Mouse (Mus musculus): ENCODE results near the gene Farsa. TPM values are rescaled to one million over a fixed set of nuclear protein-coding genes. Genes with fewer than 3 reads are reported as not detected.

The Farsa gene
- total and polyA plus RNA-seq, 2 experiments, result 11.0 to 32.4 TPM

DNA sequence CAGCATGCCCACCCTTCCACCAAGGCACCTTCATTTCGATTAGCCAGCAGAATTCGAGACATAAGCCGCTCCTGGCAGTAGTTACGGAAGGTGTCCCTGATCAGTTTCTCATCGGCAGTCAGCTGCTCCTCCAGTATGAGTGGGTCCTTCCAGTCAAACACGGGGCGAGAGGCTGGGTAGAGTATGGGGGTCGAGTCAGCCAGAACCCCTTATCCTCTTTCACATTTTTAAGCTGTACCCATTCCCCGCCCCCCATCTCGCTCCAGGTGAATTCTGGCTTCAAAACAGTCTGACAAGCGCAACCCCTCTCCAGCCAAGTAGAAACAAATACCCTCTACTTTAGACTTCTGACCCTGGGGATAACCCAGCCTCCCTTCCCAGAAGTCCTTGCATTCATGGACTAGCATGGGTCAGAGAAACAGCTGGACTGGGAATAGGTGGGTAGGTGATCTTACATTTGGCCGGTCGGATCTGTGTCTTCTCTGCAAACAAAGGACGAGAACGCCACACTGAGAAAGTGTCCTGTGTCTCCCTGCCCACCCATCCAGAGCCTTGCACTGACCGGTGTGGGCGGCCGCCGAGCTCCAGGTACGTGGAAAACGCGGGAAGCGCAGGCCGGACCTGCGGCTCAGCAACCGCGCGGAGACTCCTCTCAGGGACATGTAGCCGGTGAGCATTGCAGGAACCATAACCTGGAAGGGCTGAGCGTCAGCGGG lies 36.4 kb downstream of the Farsa start:
- Histone ChIP-seq H3K36me3 (ENCODE audit: control insufficient read depth, insufficient read depth, low read length) (peaks cover 29% of the 10 kb centered on the region), H3K9ac (ENCODE audit: low read depth, low read length) (peak overlapping the region; percentile 91), H3K27me3 (ENCODE audit: control insufficient read depth, insufficient read depth, low read length) (no peaks in the 10 kb centered on the region), H3K79me2 (ENCODE audit: control insufficient read depth, insufficient read depth, low read length) (peaks cover 3% of the 10 kb centered on the region; the same call in 1 of the 2 replicates), H3K4me3 (ENCODE audit: insufficient read depth, low read depth, low read length) (peak overlapping the region; percentile 88), H3K27ac (replicated peaks; ENCODE audit: insufficient read depth, low read depth, low read length) (peak overlapping the region; percentile 94), H3K4me1 (ENCODE audit: control insufficient read depth, insufficient read depth, low read length) (peaks cover 9% of the 10 kb centered on the region; the same call in 1 of the 2 replicates)
- TF ChIP-seq POLR2A (IDR thresholded peaks at IDR 0.05; ENCODE audit: extremely low read depth, insufficient read depth, low read length) (no peak), CTCF (IDR thresholded peaks at IDR 0.05; ENCODE audit: low read depth, low read length) (no peak)
- DNase-seq (ENCODE audit: extremely low read depth, low read depth, low spot score), result peak; percentile 89
- WGBS, result 4% methylated on average over 31 of the region's 31 CpGs

DNA sequence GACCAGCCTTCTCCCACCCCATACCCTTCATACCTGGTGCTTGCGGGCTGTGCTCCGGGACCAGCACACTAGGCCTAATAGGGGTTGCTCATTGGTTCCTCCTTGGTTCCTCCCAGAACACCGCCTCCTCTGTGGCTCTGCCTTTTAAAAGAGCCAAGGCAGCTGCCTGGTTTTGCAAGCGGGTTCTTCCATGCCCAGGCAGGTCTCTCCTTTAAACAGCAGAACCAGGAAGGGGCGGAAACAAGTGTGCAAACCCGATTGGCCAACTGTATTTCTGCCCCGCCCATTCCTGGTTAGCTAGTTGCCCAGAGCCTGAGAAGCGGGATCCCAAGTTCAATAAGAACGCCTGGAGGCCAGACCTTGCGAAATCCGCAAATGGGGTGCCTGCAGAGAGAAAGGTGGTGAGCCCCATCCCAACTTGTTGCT lies 36.9 kb downstream of the Farsa start, which contains the start of gene Gcdh:
Gene Gcdh, minus strand, starts transcription at position 213 of the 426 bp plus-strand sequence.
- Histone ChIP-seq H3K4me3 (ENCODE audit: insufficient read depth, low read depth, low read length) (peak within 1 kb of the TSS; percentile 88), H3K27ac (replicated peaks; ENCODE audit: insufficient read depth, low read depth, low read length) (peak within 1 kb of the TSS; percentile 94), H3K36me3 (ENCODE audit: control insufficient read depth, insufficient read depth, low read length) (peaks cover 23% of the 10 kb centered on the region), H3K9ac (ENCODE audit: low read depth, low read length) (peak within 1 kb of the TSS; percentile 91), H3K27me3 (ENCODE audit: control insufficient read depth, insufficient read depth, low read length) (no peaks in the 10 kb centered on the region), H3K4me1 (ENCODE audit: control insufficient read depth, insufficient read depth, low read length) (peaks cover 9% of the 10 kb centered on the region; the same call in 1 of the 2 replicates), H3K79me2 (ENCODE audit: control insufficient read depth, insufficient read depth, low read length) (peaks cover 3% of the 10 kb centered on the region; the same call in 1 of the 2 replicates)
- 0% methylated on average over 11 of the region's 11 CpGs for WGBS
- no peak for TF ChIP-seq CTCF (IDR thresholded peaks at IDR 0.05; ENCODE audit: low read depth, low read length)
- TF ChIP-seq POLR2A (IDR thresholded peaks at IDR 0.05; ENCODE audit: extremely low read depth, insufficient read depth, low read length), result peak; percentile 96
- peak; percentile 99 for DNase-seq (ENCODE audit: extremely low read depth, low read depth, low spot score)

DNA sequence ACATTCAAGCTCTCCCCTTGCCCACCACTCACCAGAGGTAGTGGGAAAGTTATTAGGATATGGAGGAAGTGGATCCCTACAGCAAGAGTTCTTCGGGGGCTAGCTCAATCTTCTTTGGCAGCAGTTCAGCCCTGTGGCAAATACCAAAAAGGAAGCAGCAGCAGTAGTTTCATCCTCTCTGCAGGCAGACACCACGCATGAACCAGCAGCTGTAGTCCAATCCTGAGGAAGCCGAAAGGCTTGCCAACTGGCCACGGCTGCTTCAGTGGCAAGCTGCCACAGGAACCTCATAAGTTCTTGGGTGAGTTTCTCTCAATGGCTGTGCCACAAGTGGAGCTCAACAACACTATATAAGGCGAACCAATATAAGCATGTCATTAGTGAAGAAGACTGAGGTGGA lies 39.2 kb downstream of the Farsa start:
- H3K36me3 ChIP-seq (ENCODE audit: control insufficient read depth, insufficient read depth, low read length), result peaks cover 6% of the 10 kb centered on the region
- peaks cover 5% of the 10 kb centered on the region; the same call in 1 of the 2 replicates for H3K4me1 ChIP-seq (ENCODE audit: control insufficient read depth, insufficient read depth, low read length)
- H3K79me2 ChIP-seq (ENCODE audit: control insufficient read depth, insufficient read depth, low read length), result peaks cover 3% of the 10 kb centered on the region; the same call in 1 of the 2 replicates
- WGBS, result 47% methylated on average over 5 of the region's 5 CpGs
- no peak overlapping the region for H3K4me3 ChIP-seq (ENCODE audit: insufficient read depth, low read depth, low read length)
- H3K27me3 ChIP-seq (ENCODE audit: control insufficient read depth, insufficient read depth, low read length), result no peaks in the 10 kb centered on the region
- DNase-seq (ENCODE audit: extremely low read depth, low read depth, low spot score), result peak; percentile 59
- no peak overlapping the region for H3K9ac ChIP-seq (ENCODE audit: low read depth, low read length)
- TF ChIP-seq CTCF (IDR thresholded peaks at IDR 0.05; ENCODE audit: low read depth, low read length), result no peak
- no peak for TF ChIP-seq POLR2A (IDR thresholded peaks at IDR 0.05; ENCODE audit: extremely low read depth, insufficient read depth, low read length)
- no peak overlapping the region for H3K27ac ChIP-seq (replicated peaks; ENCODE audit: insufficient read depth, low read depth, low read length)

DNA sequence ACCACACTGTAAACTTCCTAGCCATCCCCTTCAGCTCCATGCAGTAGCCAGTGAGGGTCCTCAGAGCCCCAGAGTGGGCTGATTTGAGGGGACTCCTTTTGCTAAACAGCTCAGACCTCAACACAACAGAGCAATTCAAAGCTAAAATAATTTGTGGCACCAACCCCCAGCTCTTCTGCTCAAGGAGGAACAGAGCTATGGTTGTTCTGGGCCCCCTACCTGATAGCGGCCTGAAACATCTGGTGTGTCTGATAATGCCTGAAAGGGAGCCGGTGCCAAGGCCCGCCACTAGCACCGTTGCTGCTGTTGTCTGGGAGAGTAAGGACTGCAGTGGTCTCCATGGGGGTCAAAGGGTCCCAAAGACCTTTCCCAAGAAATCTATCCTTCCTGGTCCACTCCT lies 44.3 kb downstream of the Farsa start:
- no peak overlapping the region for H3K4me3 ChIP-seq (ENCODE audit: insufficient read depth, low read depth, low read length)
- TF ChIP-seq CTCF (IDR thresholded peaks at IDR 0.05; ENCODE audit: low read depth, low read length), result no peak
- TF ChIP-seq POLR2A (IDR thresholded peaks at IDR 0.05; ENCODE audit: extremely low read depth, insufficient read depth, low read length), result no peak
- H3K79me2 ChIP-seq (ENCODE audit: control insufficient read depth, insufficient read depth, low read length), result no peaks in the 10 kb centered on the region
- peaks cover 3% of the 10 kb centered on the region for H3K4me1 ChIP-seq (ENCODE audit: control insufficient read depth, insufficient read depth, low read length)
- no peak overlapping the region for H3K27ac ChIP-seq (replicated peaks; ENCODE audit: insufficient read depth, low read depth, low read length)
- H3K27me3 ChIP-seq (ENCODE audit: control insufficient read depth, insufficient read depth, low read length), result no peaks in the 10 kb centered on the region
- H3K9ac ChIP-seq (ENCODE audit: low read depth, low read length), result no peak overlapping the region
- DNase-seq (ENCODE audit: extremely low read depth, low read depth, low spot score), result no peak
- no peaks in the 10 kb centered on the region for H3K36me3 ChIP-seq (ENCODE audit: control insufficient read depth, insufficient read depth, low read length)
- 83% methylated on average over 4 of the region's 4 CpGs for WGBS

DNA sequence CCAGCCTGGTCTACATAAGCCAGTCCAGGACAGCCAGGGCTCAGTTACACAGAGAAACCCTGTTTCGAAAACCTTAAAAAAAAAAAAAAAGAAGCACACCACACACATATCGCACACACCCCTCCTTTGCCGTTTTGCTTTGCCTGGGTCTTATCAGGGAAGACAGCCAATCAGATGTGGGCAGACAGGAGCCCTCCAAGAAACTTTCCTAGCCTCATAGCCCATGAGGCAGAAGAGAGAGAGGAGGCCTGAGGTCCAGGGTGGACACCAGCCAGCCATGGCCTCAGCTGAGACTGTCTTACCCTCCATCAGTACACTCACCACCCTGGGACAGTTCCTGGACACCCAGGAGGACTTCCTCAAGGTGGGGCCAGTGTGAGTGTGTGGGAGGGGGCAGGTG lies 45.0 kb downstream of the Farsa start, which contains the start of gene Klf1:
Gene Klf1, plus strand, starts transcription at position 177 of the 400 bp plus-strand sequence.
- TF ChIP-seq CTCF (IDR thresholded peaks at IDR 0.05; ENCODE audit: low read depth, low read length) (no peak), POLR2A (IDR thresholded peaks at IDR 0.05; ENCODE audit: extremely low read depth, insufficient read depth, low read length) (no peak)
- Histone ChIP-seq H3K9ac (ENCODE audit: low read depth, low read length) (peak within 1 kb of the TSS; percentile 88), H3K27me3 (ENCODE audit: control insufficient read depth, insufficient read depth, low read length) (no peaks in the 10 kb centered on the region), H3K36me3 (ENCODE audit: control insufficient read depth, insufficient read depth, low read length) (no peaks in the 10 kb centered on the region), H3K79me2 (ENCODE audit: control insufficient read depth, insufficient read depth, low read length) (no peaks in the 10 kb centered on the region), H3K4me3 (ENCODE audit: insufficient read depth, low read depth, low read length) (peak within 1 kb of the TSS; percentile 94), H3K4me1 (ENCODE audit: control insufficient read depth, insufficient read depth, low read length) (peaks cover 3% of the 10 kb centered on the region), H3K27ac (replicated peaks; ENCODE audit: insufficient read depth, low read depth, low read length) (peak within 1 kb of the TSS; percentile 46)
- 83% methylated on average over 3 of the region's 3 CpGs for WGBS
- DNase-seq (ENCODE audit: extremely low read depth, low read depth, low spot score), result no peak

All from liver, adult 2 months (tissue).